Mouse (Mus musculus) telencephalon, adult 2 months (tissue): Measurements from ENCODE around the gene Epha6.
A peak's percentile ranks its signal among the peaks of the same experiment; 100 is the strongest.

Source experiments
- DNase-seq: peaks from one replicate; pipeline ENCODE4 v3.0.0-alpha.2; 2011; ENCODE audit warnings: low read depth, low spot score

The Epha6 gene

DNA sequence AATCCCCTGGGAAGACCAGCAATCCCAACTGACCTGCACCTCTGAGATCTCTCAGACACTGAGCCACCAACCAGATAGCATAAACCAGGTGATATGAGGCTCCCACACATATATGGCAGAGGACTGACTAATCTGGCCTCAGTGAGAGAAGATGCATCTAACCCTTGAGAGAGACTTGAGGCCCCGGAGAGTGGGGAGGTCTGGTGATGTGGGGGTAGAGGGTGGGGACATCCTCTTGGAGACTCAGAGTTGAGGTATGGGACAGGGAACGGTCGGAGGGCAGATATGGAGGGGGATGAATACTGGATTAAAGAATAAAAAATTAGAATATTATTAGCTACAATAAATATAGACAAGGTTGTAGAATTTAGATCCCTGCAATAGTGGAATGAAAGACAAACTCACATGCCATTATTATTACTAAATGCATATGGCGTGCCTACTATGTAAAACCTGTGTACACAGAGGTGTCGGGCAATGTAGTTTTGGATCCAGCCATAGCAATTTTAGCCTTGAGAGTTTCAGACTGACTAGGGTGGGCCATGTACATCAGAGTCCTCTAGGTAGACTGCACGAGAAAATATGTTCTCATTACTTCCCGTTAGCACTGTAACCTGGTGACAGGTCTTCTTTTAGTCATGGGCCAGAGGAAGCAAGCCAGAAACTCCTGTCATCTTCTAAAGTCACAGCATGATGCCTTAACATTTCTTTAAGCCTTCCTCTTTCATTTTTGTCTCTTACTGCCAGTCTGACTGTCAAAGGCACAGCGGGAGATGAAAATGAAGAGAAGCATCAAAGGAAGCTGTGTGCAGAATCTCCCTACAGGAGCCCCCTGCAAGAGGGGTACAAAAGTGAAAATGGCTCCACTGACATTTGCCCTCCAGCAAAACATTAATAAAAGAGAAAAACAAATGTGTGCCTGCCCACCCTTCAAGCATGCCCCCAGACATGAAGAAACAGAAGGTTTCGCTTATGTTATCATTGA is 338.7 kb downstream of the Epha6 start:
- no peak for DNase-seq

DNA sequence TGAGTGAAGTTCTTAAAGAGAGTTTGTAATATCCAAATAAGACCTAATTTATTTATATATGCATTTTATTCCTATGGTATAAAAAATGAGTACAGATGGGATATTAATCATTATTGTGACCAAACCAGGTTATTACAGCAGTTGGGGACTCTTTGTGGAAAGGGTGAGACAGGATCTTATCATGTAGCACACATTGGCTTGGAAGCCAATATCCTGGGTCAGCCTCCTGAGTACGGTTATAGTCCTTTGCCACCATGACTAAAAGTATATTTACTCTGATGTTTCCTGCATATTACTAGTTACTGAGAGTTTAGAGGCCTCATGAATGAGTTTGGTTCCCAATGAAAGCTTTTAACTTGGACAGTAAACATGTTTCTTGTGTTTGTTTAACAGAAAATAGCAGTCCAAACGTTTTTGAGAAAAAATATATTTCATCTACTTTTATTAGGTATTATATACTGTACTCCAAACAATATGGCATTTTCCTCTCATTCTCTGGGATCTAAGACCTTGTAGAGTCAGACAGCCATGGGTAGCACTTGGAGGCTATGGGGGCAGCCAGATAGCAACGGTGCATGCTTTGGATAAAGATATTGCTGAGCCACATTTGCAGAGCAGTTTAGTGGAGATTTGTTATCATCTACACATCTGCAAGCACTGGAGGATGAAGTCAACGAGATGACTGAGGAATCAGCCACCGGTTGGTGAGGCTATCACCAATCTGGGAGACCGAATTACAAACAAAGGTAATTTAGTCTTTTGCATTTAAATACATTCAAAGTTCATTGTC is 340.4 kb downstream of the Epha6 start:
- DNase-seq = no peak

GRCm38 (mm10) chr16:60258151-60258635 is 347.1 kb downstream of the Epha6 start:
- peak; percentile 26 for DNase-seq

- DNase-seq = no peak
These were observed 347.7 kb downstream of the Epha6 start for GRCm38 (mm10) chr16:60257623-60258022.

GRCm38 (mm10) chr16:60257044-60257443 is 348.3 kb downstream of the Epha6 start:
- no peak for DNase-seq

GRCm38 (mm10) chr16:60239356-60240190 is 365.8 kb downstream of the Epha6 start:
- DNase-seq = no peak

DNA sequence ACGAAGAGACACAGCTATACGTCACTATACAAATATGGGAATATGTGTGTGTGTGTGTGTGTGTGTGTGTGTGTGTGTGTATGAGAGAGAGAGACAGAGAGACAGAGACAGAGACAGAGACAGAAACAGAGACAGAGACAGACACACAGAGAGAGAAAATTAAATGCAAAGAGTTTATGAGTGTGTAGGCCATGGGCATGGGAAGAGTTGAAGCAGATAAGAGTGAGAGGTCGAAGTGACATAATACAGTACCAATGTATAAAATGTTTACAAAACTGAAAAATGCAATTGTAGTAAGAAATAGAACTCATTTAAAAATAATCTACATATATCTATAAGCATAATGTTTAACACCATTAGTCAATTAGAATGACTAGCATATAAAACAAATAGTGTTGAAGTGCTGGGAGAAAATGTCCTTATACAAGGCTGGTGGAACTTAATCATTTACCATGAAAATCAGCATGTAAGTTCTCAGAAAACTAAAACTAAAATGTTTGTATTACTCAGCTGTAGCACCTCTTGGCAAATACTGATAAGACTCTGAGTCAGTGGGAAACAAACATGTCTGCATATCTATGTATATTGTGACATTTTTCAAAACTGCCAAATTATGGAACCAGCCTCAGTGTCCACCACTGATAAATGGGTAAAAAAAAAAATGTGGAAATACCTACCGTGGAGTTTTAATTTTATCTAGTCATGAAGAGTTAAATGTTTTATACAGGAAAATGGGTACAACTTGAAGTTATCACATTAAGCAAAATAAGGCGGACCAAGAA is 371.2 kb downstream of the Epha6 start:
- DNase-seq = no peak

DNA sequence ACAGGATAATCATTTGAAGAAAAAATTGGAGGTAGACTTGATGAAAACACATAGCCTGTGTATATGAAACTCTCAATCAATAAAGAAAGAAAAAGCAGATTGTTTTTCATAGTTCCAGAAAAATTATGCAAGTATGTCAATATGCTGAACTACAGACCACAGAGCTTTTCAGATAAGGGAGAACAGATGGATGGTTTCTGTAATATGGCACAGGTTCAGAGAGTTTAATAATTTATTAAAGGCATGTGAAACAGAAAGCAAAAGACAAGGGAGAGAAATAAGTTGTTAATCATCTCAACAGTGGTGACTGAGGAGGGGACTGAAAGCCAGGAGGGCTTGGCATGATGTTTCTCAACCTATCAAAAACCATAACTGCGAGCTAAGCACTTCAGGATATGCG is 372.3 kb downstream of the Epha6 start:
- no peak for DNase-seq

DNA sequence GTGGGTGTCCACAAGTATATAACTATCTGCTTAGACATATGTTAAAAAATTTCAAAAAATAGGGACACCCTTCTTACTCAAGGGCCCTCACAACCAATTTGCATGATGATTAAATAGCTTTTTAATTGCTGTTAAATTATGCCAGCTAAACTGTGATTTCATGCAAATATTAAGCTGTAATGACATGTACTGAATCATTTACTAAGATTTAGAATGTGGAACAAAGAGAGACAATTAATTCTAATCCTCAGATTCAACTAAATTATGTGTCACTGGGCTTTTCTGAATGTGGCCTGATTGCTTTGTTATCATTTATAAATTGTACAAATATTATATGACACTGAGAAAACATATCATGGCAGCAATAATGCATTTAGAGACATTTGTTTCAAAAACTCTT is 396.2 kb downstream of the Epha6 start:
- DNase-seq = no peak

DNA sequence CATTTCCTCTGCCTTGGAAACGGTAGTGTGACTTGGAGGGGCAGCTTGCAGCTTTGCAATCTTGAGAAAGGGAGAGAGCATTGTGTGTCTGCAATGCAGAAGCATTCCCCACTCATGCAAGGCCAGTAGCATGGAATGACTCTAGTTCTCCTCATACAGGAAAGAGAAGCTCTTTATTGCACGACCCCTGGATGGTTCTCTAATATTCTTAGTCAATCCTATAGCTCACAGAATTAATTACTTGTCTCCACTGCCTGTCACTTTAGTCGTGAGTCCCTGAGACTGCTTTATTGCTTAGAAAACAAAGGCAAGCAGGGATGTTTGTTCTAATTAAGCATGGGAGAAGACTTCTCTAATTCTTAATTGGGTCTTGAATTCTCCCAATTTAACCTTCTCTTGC is 429.8 kb downstream of the Epha6 start:
- no peak for DNase-seq

DNA sequence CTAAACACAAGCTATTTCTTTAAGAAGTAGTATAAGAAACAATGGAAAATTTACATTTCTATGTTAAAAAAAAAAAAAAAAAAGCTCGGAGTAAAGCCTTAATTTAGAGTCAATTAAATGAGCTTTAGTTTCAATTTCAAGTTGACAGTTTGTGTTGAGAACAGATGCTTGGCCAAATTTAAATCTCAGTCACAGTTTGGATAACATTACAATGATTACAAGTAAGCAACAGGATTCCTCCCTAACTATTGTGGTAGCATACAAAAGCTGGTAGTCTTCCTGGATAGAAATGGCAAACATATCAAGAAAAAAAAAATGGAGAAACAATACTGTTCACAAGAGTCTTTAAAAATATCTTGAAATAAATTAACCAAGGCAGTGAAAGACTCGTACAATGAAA is 452.9 kb downstream of the Epha6 start:
- peak; percentile 22 for DNase-seq

- no peak for DNase-seq
These were observed 461.0 kb downstream of the Epha6 start for GRCm38 (mm10) chr16:60144370-60144769.

GRCm38 (mm10) chr16:60121435-60121834 is 483.9 kb downstream of the Epha6 start:
- DNase-seq = no peak

DNA sequence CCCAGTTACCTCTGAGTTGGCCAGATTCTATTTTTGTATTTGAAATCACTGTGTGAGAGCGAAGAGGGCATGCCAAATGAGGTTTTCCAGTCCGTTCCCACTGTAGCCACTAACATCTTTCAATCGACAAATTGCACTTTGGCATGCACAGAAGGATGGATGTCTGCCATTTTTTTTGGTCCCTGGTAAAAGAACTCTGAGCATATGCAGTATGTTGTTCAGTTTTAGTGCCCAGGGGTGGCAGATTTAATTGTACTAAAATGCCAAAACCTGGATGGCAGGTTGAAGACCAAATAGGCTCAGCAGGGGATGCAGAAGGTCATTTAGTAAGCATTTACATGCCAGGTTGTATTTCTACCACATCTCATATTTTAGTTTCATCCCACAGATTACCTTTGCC is 503.1 kb downstream of the Epha6 start:
- no peak for DNase-seq

GRCm38 (mm10) chr16:60095333-60095732 is 510.0 kb downstream of the Epha6 start:
- DNase-seq = no peak

- no peak for DNase-seq
These were observed 518.4 kb downstream of the Epha6 start for GRCm38 (mm10) chr16:60086976-60087375.

- DNase-seq = peak; percentile 56
These were observed 534.7 kb downstream of the Epha6 start for GRCm38 (mm10) chr16:60070457-60071112.

DNA sequence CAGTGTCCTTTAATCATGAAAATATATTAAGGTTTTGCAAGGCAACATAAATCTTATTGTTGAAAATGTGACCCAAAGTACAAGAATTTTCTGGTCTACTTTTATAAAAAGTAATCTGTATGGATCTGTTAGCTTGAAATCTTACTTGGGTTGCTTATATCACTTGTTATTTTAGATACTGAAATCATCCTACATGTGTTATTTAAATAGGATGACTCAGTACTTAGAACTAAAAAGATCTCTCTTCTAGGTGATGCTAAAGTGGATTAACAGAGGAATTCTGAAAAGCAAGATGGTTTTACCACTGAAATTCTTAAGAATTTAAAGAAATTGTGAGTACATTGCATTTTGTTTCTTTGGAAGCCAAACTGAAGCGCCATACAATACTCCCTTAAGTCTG is 561.5 kb downstream of the Epha6 start:
- peak; percentile 47 for DNase-seq

- no peak for DNase-seq
These were observed 577.0 kb downstream of the Epha6 start for GRCm38 (mm10) chr16:60028381-60028780.
